8 mouse cellular contexts compared by ENCODE assay signal in the genomic region with DNA sequence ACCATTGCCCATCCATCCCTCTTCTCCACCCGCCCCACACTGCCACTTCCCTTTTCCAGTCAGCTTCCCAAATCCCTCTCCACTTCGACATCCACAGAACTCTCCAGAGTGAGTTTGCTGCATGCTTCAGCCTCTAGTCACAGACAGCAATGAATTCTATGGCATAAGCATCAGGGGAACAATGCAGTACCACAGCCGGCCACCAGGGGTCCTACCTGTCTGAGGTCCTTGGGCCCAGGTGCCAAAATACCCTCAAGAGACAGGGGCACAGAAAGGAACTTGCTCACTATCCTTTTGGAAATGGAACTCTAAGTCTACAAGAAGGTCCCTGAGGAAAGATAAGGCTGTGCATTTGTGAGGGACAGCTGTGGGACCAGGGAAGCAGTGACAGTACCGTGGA.
DNase-seq lines count a peak whose midpoint lies in the region; ATAC-seq lines count a peak whose summit lies in the region.
"Had no signal": no experiment of that assay in that cellular context is flagged by ENCODE, and none has a peak within 500 bp of the region (broad histone marks: within the 10 kb centered on the region; RNA-seq: fewer than 3 reads in every experiment).

No protein-coding gene starts in this region.

- H3K4me3 ChIP-seq in neural tube, embryonic 15.5 days (replicated peaks), result no peak overlapping the region
- H3K4me3 ChIP-seq: hindbrain, embryonic 15.5 days had no signal

- no peak overlapping the region for H3K9ac ChIP-seq in neural tube, embryonic 15.5 days (replicated peaks)
- H3K9ac ChIP-seq: hindbrain, embryonic 15.5 days had no signal

- ATAC-seq in neural tube, embryonic 15.5 days (ENCODE audit: low FRiP score), result no peak
- peak; percentile 69; the same call in 1 of the 2 replicates for ATAC-seq in erythroblast, adult 5-6 weeks (replicated peaks; ENCODE audit: low FRiP score, poor library complexity, severe bottlenecking)

- peak; percentile 80 for DNase-seq in neural tube, embryonic 10.5 days (ENCODE audit: extremely low spot score, low spot score)
- DNase-seq in brain, adult 2 months (ENCODE audit: low read depth, low spot score), result peak; percentile 71
- peak; percentile 53 to 80 for DNase-seq in kidney, postnatal 25 days
- peak; percentile 39 for DNase-seq in lung, postnatal 25 days (ENCODE audit: low spot score)
- DNase-seq in spleen, postnatal 10 days (ENCODE audit: low spot score in 2 of 2), result peak; percentile 49 to 72

- H3K4me2 ChIP-seq in neural tube, embryonic 15.5 days, result no peak overlapping the region
- H3K4me2 ChIP-seq: hindbrain, embryonic 15.5 days had no signal

- H3K4me1 ChIP-seq in neural tube, embryonic 15.5 days, result peaks cover 4% of the 10 kb centered on the region

- no peaks in the 10 kb centered on the region for H3K9me3 ChIP-seq in neural tube, embryonic 15.5 days (replicated peaks)
- H3K9me3 ChIP-seq: hindbrain, embryonic 15.5 days had no signal

- WGBS in neural tube, embryonic 15.5 days, result 25% methylated on average over 4 of the region's 4 CpGs

- H3K27me3 ChIP-seq in neural tube, embryonic 15.5 days (replicated peaks), result no peaks in the 10 kb centered on the region
- H3K27me3 ChIP-seq: hindbrain, embryonic 15.5 days had no signal

- no peaks in the 10 kb centered on the region for H3K36me3 ChIP-seq in neural tube, embryonic 15.5 days
- H3K36me3 ChIP-seq: hindbrain, embryonic 15.5 days had no signal

- H3K27ac ChIP-seq in neural tube, embryonic 15.5 days (replicated peaks), result no peak overlapping the region
- H3K27ac ChIP-seq: hindbrain, embryonic 15.5 days had no signal
